8 mouse cellular contexts compared by ENCODE assay signal in the genomic region with DNA sequence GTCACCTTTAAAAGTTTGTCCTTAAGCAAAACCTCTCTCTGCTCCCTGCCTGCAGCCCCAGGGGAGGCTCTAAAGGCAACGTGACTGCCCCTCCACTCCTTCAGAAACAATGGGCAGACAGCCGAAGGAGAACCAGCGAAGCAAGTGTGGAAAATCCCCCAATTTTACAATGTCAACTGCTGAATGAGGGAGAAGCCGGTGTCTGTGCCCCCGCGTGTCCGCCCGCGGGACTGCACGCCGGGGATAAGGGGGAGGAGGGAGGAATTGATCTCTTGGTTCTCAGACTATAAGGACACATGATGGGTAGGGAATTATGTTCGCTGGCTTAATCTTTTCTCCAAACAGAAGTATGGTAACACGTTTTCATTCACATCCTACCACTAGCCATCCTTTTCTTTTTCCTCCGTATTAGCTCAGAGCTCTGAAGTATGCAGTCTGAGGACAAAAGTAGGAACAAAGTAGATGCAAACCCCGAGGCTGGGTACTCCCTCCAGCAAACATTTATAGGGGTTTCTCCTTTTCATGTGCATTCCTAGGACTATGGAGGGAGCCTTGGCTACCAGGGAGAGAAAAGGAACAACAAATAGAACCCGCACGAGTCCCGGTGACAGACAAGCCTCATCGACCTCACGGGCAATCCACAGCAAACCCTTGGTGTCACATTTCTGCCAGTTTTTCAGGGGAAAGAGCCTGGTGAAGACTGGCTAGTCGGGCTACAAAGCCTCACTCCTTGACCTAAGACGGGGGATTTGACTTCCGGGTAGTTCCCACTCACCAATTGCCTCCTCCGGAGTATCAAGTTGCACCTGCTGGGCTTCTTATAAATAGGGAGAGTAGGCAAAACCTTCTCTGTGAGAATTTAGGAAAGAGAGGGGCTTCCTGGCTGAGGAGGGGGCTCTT. TPM values are rescaled to one million over a fixed set of nuclear protein-coding genes. Genes with fewer than 3 reads are reported as not detected.
DNase-seq lines count a peak whose midpoint lies in the region; ATAC-seq lines count a peak whose summit lies in the region.

No protein-coding gene starts in this region.

- peak overlapping the region; percentile 48 for H3K4me2 ChIP-seq in intestine, embryonic 14.5 days (ENCODE audit: low read length)

- peak overlapping the region; percentile 23 for H3K4me3 ChIP-seq in intestine, embryonic 14.5 days (ENCODE audit: low read depth, low read length)

- H3K27me3 ChIP-seq in intestine, embryonic 14.5 days (replicated peaks; ENCODE audit: control insufficient read depth, insufficient read depth, low read length) = no peaks in the 10 kb centered on the region

- peaks cover 15% of the 10 kb centered on the region for H3K4me1 ChIP-seq in intestine, embryonic 14.5 days (replicated peaks; ENCODE audit: control insufficient read depth, insufficient read depth, low read length)

- intact Hi-C loops in left cerebral cortex, postnatal 14 days (cut with DNase I) = loop anchor here (5.0 to 10.0 kb wide), 3 partner anchors 190 to 1173 kb away; no protein-coding TSS in a partner anchor

- under 1% methylated on average over 24 of the region's 24 CpGs for whole genome bisulfite sequencing in intestine, embryonic 14.5 days

- H3K36me3 ChIP-seq in intestine, embryonic 14.5 days (ENCODE audit: control insufficient read depth, insufficient read depth, low read length) = no peaks in the 10 kb centered on the region

- DNase-seq in adrenal gland, adult 2 months = peak; percentile 95
- peak; percentile 92 for DNase-seq in embryo, embryonic 11 days
- DNase-seq in gastrocnemius, postnatal 25 days = peak; percentile 91
- DNase-seq in intestine, embryonic 14.5 days (ENCODE audit: low spot score) = peak; percentile 97
- DNase-seq in left cerebral cortex, postnatal 14 days (ENCODE audit: low spot score in 2 of 2) = peak; percentile 91 to 96
- peak; percentile 90 for DNase-seq in right cerebral cortex, postnatal 14 days
- DNase-seq in urinary bladder, postnatal 25 days (ENCODE audit: low spot score) = peak; percentile 87

- no peak; the same call in 1 of the 2 replicates for ATAC-seq in intestine, embryonic 14.5 days (replicated peaks; ENCODE audit: low FRiP score, low TSS enrichment, low read depth)
- ATAC-seq in megakaryocyte-erythroid progenitor cell, adult 5-6 weeks (replicated peaks; ENCODE audit: low FRiP score, low TSS enrichment, poor library complexity, severe bottlenecking) = peak; percentile 75

- H3K9ac ChIP-seq in intestine, embryonic 14.5 days (ENCODE audit: low read length) = no peak overlapping the region

- no peaks in the 10 kb centered on the region for H3K9me3 ChIP-seq in intestine, embryonic 14.5 days (ENCODE audit: control insufficient read depth, low read length)

- H3K27ac ChIP-seq in intestine, embryonic 14.5 days (ENCODE audit: low read depth) = 0 out of 2 replicates have a peak overlapping the region, but pooled peaks have one; percentile 29

RNA-seq across cellular contexts. Expression of a gene that starts 3.1 kb away (rescaled TPM):
- 100 to 1,000 TPM in 1 of 2 experiments, 10 to 100 TPM in 1; 75.1 to 135 TPM for total RNA-seq in adrenal gland, adult 2 months (2021)
- polyA plus RNA-seq in adrenal gland, adult 2 months (2012; rRNA removed) = 153 and 231 TPM in 2 replicates
- total RNA-seq in gastrocnemius, postnatal 25 days (2021) = 10 to 100 TPM; 20.0 to 20.8 TPM
- 8.3 and 8.5 TPM in 2 replicates for polyA plus RNA-seq in intestine, embryonic 14.5 days (2014; fragmentation: Nextera tagmentation; extraction: Ambion mirVana)
- total RNA-seq in left cerebral cortex, postnatal 14 days (2021) = 10 to 100 TPM; 73.1 to 77.7 TPM
- total RNA-seq in megakaryocyte-erythroid progenitor cell, adult 5-6 weeks (2014; fragmentation: Nextera tagmentation) = 50.8 and 62.3 TPM in 2 replicates
- 18.3 and 30.2 TPM in 2 replicates for total RNA-seq in megakaryocyte-erythroid progenitor cell, adult 5-6 weeks (2017)
